In genomic region chr1:121527600-121528398, GRCm38 (mm10) we compare ENCODE assay signal across 8 mouse cellular contexts. TPM values are rescaled to one million over a fixed set of nuclear protein-coding genes. Genes with fewer than 3 reads are reported as not detected.
A peak's percentile ranks its signal among the peaks of the same experiment; 100 is the strongest.
DNase-seq lines count a peak whose midpoint lies in the region; ATAC-seq and TF ChIP-seq lines count a peak whose summit lies in the region.

No protein-coding gene starts in this region.

- H3K9ac ChIP-seq in heart, embryonic 13.5 days, result 0 out of 2 replicates have a peak overlapping the region, but pooled peaks have one; percentile 33
- H3K9ac ChIP-seq in ES-E14 (ENCODE audit: insufficient read depth, low read depth, low read length, poor library complexity, severe bottlenecking), result no peak overlapping the region
- H3K9ac ChIP-seq in forebrain, embryonic 13.5 days, result peak overlapping the region; percentile 12; the same call in 1 of the 2 replicates
- no peak overlapping the region for H3K9ac ChIP-seq in liver, embryonic 14.5 days (replicated peaks)
- H3K9ac ChIP-seq in stomach, embryonic 14.5 days (replicated peaks; ENCODE audit: low read depth, low read length), result no peak overlapping the region

- peak overlapping the region; percentile 48 for H3K4me3 ChIP-seq in heart, embryonic 13.5 days
- peak overlapping the region; percentile 46 to 55 for H3K4me3 ChIP-seq in ES-E14 (ENCODE audit: insufficient read depth in 1 of 2, low read depth in 1 of 2, low read length in 2 of 2, poor library complexity in 1 of 2, severe bottlenecking in 1 of 2)
- H3K4me3 ChIP-seq in forebrain, embryonic 13.5 days, result peak overlapping the region; percentile 36
- H3K4me3 ChIP-seq in liver, embryonic 14.5 days (ENCODE audit: insufficient read depth in 1 of 2, low read depth in 2 of 2, low read length in 2 of 2), result no peak overlapping the region
- H3K4me3 ChIP-seq in stomach, embryonic 14.5 days (ENCODE audit: low read depth, low read length), result peak overlapping the region; percentile 20

- no peak for TF ChIP-seq CTCF in liver, embryonic 14.5 days (IDR thresholded peaks at IDR 0.05; ENCODE audit: low read depth)

- H3K27me3 ChIP-seq in heart, embryonic 13.5 days (replicated peaks), result peaks cover 52% of the 10 kb centered on the region
- H3K27me3 ChIP-seq in forebrain, embryonic 13.5 days, result peaks cover 28% of the 10 kb centered on the region
- peaks cover 14% of the 10 kb centered on the region for H3K27me3 ChIP-seq in liver, embryonic 14.5 days (ENCODE audit: control insufficient read depth, insufficient read depth, low read length)
- H3K27me3 ChIP-seq in stomach, embryonic 14.5 days (ENCODE audit: control insufficient read depth, insufficient read depth, low read length), result peaks cover 11% of the 10 kb centered on the region; the same call in 1 of the 2 replicates

- H3K36me3 ChIP-seq in heart, embryonic 13.5 days, result no peaks in the 10 kb centered on the region
- H3K36me3 ChIP-seq in ES-E14 (ENCODE audit: control insufficient read depth, insufficient read depth, low read length, poor library complexity, severe bottlenecking), result no peaks in the 10 kb centered on the region
- H3K36me3 ChIP-seq in forebrain, embryonic 13.5 days (ENCODE audit: poor library complexity, severe bottlenecking), result no peaks in the 10 kb centered on the region
- H3K36me3 ChIP-seq in liver, embryonic 14.5 days (replicated peaks; ENCODE audit: control insufficient read depth, insufficient read depth, low read depth), result no peaks in the 10 kb centered on the region
- no peaks in the 10 kb centered on the region for H3K36me3 ChIP-seq in stomach, embryonic 14.5 days (ENCODE audit: control insufficient read depth, insufficient read depth, low read length)

- H3K4me1 ChIP-seq in heart, embryonic 13.5 days, result peaks cover 17% of the 10 kb centered on the region
- H3K4me1 ChIP-seq in ES-E14 (ENCODE audit: control insufficient read depth in 2 of 2, insufficient read depth in 2 of 2, low read length in 2 of 2, poor library complexity in 1 of 2), result peaks cover 0 to 4% of the 10 kb centered on the region in 2 experiments; a peak in 2 of 4 replicates
- peaks cover 15% of the 10 kb centered on the region for H3K4me1 ChIP-seq in forebrain, embryonic 13.5 days
- no peaks in the 10 kb centered on the region for H3K4me1 ChIP-seq in liver, embryonic 14.5 days (replicated peaks; ENCODE audit: control insufficient read depth in 2 of 2, insufficient read depth in 2 of 2, low read length in 1 of 2)
- H3K4me1 ChIP-seq in stomach, embryonic 14.5 days (ENCODE audit: control insufficient read depth, insufficient read depth, low read length), result peaks cover 6% of the 10 kb centered on the region; the same call in 1 of the 2 replicates

- no peak for ATAC-seq in heart, embryonic 13.5 days (ENCODE audit: extremely low read depth, insufficient number of reproducible peaks, low FRiP score, low TSS enrichment)
- peak; percentile 65; the same call in 1 of the 2 replicates for ATAC-seq in forebrain, embryonic 13.5 days
- no peak for ATAC-seq in liver, embryonic 14.5 days (ENCODE audit: insufficient read depth)
- ATAC-seq in stomach, embryonic 14.5 days (ENCODE audit: insufficient number of reproducible peaks, insufficient read depth, low FRiP score, low read depth), result peak; percentile 42; the same call in 1 of the 2 replicates

- in situ Hi-C loops in ES-E14 (cut with MboI; ENCODE audit: low sequenced_read_pairs in 2 of 2, unreplicated experiment in 2 of 2), result no loop called here

- no peaks in the 10 kb centered on the region for H3K9me3 ChIP-seq in heart, embryonic 13.5 days
- H3K9me3 ChIP-seq in ES-E14 (ENCODE audit: control insufficient read depth, insufficient read depth, low read depth, low read length), result no peaks in the 10 kb centered on the region
- no peaks in the 10 kb centered on the region for H3K9me3 ChIP-seq in forebrain, embryonic 13.5 days (replicated peaks)
- no peaks in the 10 kb centered on the region for H3K9me3 ChIP-seq in liver, embryonic 14.5 days (ENCODE audit: control insufficient read depth, low read length)
- H3K9me3 ChIP-seq in stomach, embryonic 14.5 days (ENCODE audit: control insufficient read depth, low read depth, low read length), result no peaks in the 10 kb centered on the region

- intact Hi-C loops in heart, postnatal 36 days (cut with DNase I), result no loop called here

- H3K27ac ChIP-seq in heart, embryonic 13.5 days (replicated peaks), result no peak overlapping the region
- H3K27ac ChIP-seq in ES-E14 (ENCODE audit: insufficient read depth, low read depth, low read length, poor library complexity, severe bottlenecking), result no peak overlapping the region
- H3K27ac ChIP-seq in forebrain, embryonic 13.5 days, result no peak overlapping the region
- H3K27ac ChIP-seq in liver, embryonic 14.5 days, result no peak overlapping the region
- H3K27ac ChIP-seq in stomach, embryonic 14.5 days (ENCODE audit: low read length), result no peak overlapping the region

- TF ChIP-seq EP300 in liver, embryonic 14.5 days (IDR thresholded peaks at IDR 0.05; ENCODE audit: low read depth), result no peak

- peak overlapping the region; percentile 76 for H3K4me2 ChIP-seq in heart, embryonic 13.5 days
- H3K4me2 ChIP-seq in forebrain, embryonic 13.5 days, result peak overlapping the region; percentile 64
- H3K4me2 ChIP-seq in liver, embryonic 14.5 days (ENCODE audit: low read depth), result peak overlapping the region; percentile 8; the same call in 1 of the 2 replicates
- peak overlapping the region; percentile 64 for H3K4me2 ChIP-seq in stomach, embryonic 14.5 days (replicated peaks; ENCODE audit: low read depth, low read length)

- 11% methylated on average over 55 of the region's 55 CpGs for WGBS in heart, embryonic 13.5 days
- 12% methylated on average over 55 of the region's 55 CpGs for WGBS in forebrain, embryonic 13.5 days
- WGBS in liver, embryonic 14.5 days (ENCODE audit: insufficient replicate concordance), result 15% methylated on average over 55 of the region's 55 CpGs
- WGBS in stomach, embryonic 14.5 days, result 13% methylated on average over 55 of the region's 55 CpGs

- no peak for DNase-seq in heart, postnatal 36 days
- peak; percentile 11 for DNase-seq in ES-E14 (ENCODE audit: low read depth, low spot score)
- no peak for DNase-seq in liver, embryonic 14.5 days (ENCODE audit: low read depth in 3 of 3, low spot score in 3 of 3)
- DNase-seq in urinary bladder, postnatal 36 days (ENCODE audit: low spot score in 2 of 2), result no peak
- no peak for DNase-seq in ovary, postnatal 36 days (ENCODE audit: low spot score)

TF ChIP-seq in ES-E14, 5 proteins besides CTCF, POLR2A, EP300 and RAD21:
- TF ChIP-seq ZC3H11A (IDR thresholded peaks at IDR 0.05; ENCODE audit: borderline replicate concordance, low read depth, low read length) (no peak), HCFC1 (IDR thresholded peaks at IDR 0.05; ENCODE audit: borderline replicate concordance, insufficient read depth, low read length) (no peak), MAFK (IDR thresholded peaks at IDR 0.05; ENCODE audit: insufficient read depth, low read depth, low read length) (no peak), ZNF384 (IDR thresholded peaks at IDR 0.05; ENCODE audit: low read depth, low read length) (no peak), CHD2 (IDR thresholded peaks at IDR 0.05; ENCODE audit: low read depth, low read length) (no peak)

RNA-seq across cellular contexts. Expression of gene Htr5b, which starts 0.5 kb away (rescaled TPM):
- polyA plus RNA-seq in heart, embryonic 13.5 days (2015; fragmentation: Nextera tagmentation; extraction: Ambion mirVana), result 0.27 and 0.48 TPM in 2 replicates
- not detected for total RNA-seq in heart, postnatal 36 days (2021)
- 0.98 and 1.0 TPM in 2 replicates for total RNA-seq in ES-E14 (2012; rRNA removed)
- 0.09 TPM in 1 of 2 replicates, not detected in the other for polyA plus RNA-seq in forebrain, embryonic 13.5 days (2015; fragmentation: Nextera tagmentation; extraction: Ambion mirVana)
- polyA plus RNA-seq in liver, embryonic 14.5 days (2012; rRNA removed), result not detected in 2 replicates
- not detected in 2 replicates for polyA plus RNA-seq in liver, embryonic 14.5 days (2014; fragmentation: Nextera tagmentation; extraction: Ambion mirVana)
- polyA plus RNA-seq in stomach, embryonic 14.5 days (2014; fragmentation: Nextera tagmentation; extraction: Ambion mirVana), result 0.42 TPM in 1 of 2 replicates, not detected in the other

RNA-seq across cellular contexts. Expression of gene Ddx18, which starts 40.0 kb away (rescaled TPM):
- polyA plus RNA-seq in heart, embryonic 13.5 days (2015; fragmentation: Nextera tagmentation; extraction: Ambion mirVana), result 33.9 and 34.8 TPM in 2 replicates
- 10 to 100 TPM; 16.4 to 22.6 TPM for total RNA-seq in heart, postnatal 36 days (2021)
- 111 and 126 TPM in 2 replicates for total RNA-seq in ES-E14 (2012; rRNA removed)
- polyA plus RNA-seq in forebrain, embryonic 13.5 days (2015; fragmentation: Nextera tagmentation; extraction: Ambion mirVana), result 68.6 and 75.3 TPM in 2 replicates
- 33.6 and 51.1 TPM in 2 replicates for polyA plus RNA-seq in liver, embryonic 14.5 days (2012; rRNA removed)
- 38.8 and 40.4 TPM in 2 replicates for polyA plus RNA-seq in liver, embryonic 14.5 days (2014; fragmentation: Nextera tagmentation; extraction: Ambion mirVana)
- 68.6 and 73.9 TPM in 2 replicates for polyA plus RNA-seq in stomach, embryonic 14.5 days (2014; fragmentation: Nextera tagmentation; extraction: Ambion mirVana)

Comparison
In these comparisons a context has a peak if more than half of its experiments do, and no peak if none do; other contexts are left out.
1. ATAC-seq: peak in forebrain, embryonic 13.5 days (single experiment) and stomach, embryonic 14.5 days (single experiment); none in heart, embryonic 13.5 days (single experiment) and liver, embryonic 14.5 days (single experiment).
2. H3K4me2 ChIP-seq: peak in every context shown above with its lines; median percentile 76 in heart, embryonic 13.5 days; 64 in forebrain, embryonic 13.5 days; 64 in stomach, embryonic 14.5 days; 8 in liver, embryonic 14.5 days.
3. H3K4me3 ChIP-seq: peak in heart, embryonic 13.5 days (single experiment), ES-E14 (2 of 2), forebrain, embryonic 13.5 days (single experiment) and stomach, embryonic 14.5 days (single experiment); none in liver, embryonic 14.5 days (0 of 2).
4. H3K9ac ChIP-seq: peak in heart, embryonic 13.5 days (single experiment) and forebrain, embryonic 13.5 days (single experiment); none in ES-E14 (single experiment), liver, embryonic 14.5 days (single experiment) and stomach, embryonic 14.5 days (single experiment).